Mouse (Mus musculus) stomach, embryonic 15.5 days (tissue): Measurements from ENCODE around the gene Cep41. TPM values are rescaled to one million over a fixed set of nuclear protein-coding genes. Genes with fewer than 3 reads are reported as not detected.
A peak's percentile ranks its signal among the peaks of the same experiment; 100 is the strongest.

ENCODE experiments used
- ATAC-seq: fragments of 200-750 bp; cut with Nextera tagmentation; 2 replicates; pipeline ENCODE4 v1.8.0; 2017; ENCODE audit warnings: low read depth, moderate number of reproducible peaks, moderate TSS enrichment; ENCODE audit not compliant: insufficient read depth, low FRiP score
- H3K27ac ChIP-seq: fragments of 300-500 bp; sonication (generic); 2 replicates; pipeline ENCODE4 v1.5.1; 2015; ENCODE audit warnings: mild to moderate bottlenecking, inconsistent platforms
- H3K27me3 ChIP-seq: fragments of 300-500 bp; sonication (generic); replicated peaks from 2 replicates; pipeline ENCODE4 v1.6.1; 2015; ENCODE audit warnings: inconsistent platforms
- H3K36me3 ChIP-seq: fragments of 300-500 bp; sonication (generic); 2 replicates; pipeline ENCODE4 v1.6.1; 2015; ENCODE audit warnings: inconsistent platforms
- H3K4me1 ChIP-seq: fragments of 300-500 bp; sonication (generic); 2 replicates; pipeline ENCODE4 v1.6.1; 2015; ENCODE audit warnings: inconsistent platforms
- H3K4me2 ChIP-seq: fragments of 300-500 bp; sonication (generic); 2 replicates; pipeline ENCODE4 v1.6.1; 2015; ENCODE audit warnings: mild to moderate bottlenecking, inconsistent platforms
- H3K4me3 ChIP-seq: fragments of 300-500 bp; sonication (generic); replicated peaks from 2 replicates; pipeline ENCODE4 v1.5.1; 2015; ENCODE audit warnings: inconsistent platforms
- H3K9ac ChIP-seq: fragments of 300-500 bp; sonication (generic); 2 replicates; pipeline ENCODE4 v1.6.1; 2015; ENCODE audit warnings: inconsistent platforms
- H3K9me3 ChIP-seq: fragments of 300-500 bp; sonication (generic); 2 replicates; pipeline ENCODE4 v1.6.1; 2016; ENCODE audit warnings: inconsistent platforms
- WGBS: fragments of 180-500 bp; shearing (Covaris S2); methylation state at CpG from one replicate; pipeline ENCODE4 v1.1.7; 2015; 5-methylcytosine and 5-hydroxymethylcytosine counted together
- polyA plus RNA-seq: library from polyadenylated mRNA; unstranded; fragments of >200 nt; fragmentation: Nextera tagmentation; extraction: Ambion mirVana; gene quantifications from 2 replicates; pipeline ENCODE4 v1.2.1, GENCODE M21; 2015

The Cep41 gene
- polyA plus RNA-seq, 1 experiment from 2014 or later, result 10.0 TPM

DNA sequence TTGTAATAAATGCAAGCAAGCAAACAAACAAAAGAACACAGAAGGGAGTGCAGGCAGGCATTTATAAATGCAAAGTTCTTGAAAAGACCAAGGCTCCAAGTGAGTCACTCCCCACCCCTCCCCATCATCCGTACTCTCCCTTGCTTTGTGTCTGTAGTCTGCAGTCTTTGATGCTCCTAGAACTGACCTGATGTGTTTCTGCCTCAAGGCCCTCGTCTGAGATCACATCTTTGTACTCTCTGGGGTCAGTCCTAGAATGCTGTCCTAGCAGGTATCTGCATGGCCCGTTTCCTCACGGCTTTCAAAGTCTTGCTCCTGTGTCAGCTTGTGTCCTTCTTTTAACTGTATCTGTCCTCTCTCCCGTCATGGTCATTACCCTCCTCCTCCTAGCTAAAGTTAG, 73.9 kb downstream of the Cep41 start:
- H3K9me3 ChIP-seq, result no peaks in the 10 kb centered on the region
- H3K9ac ChIP-seq, result no peak overlapping the region
- ATAC-seq, result no peak
- 83% methylated on average over 5 of the region's 5 CpGs for WGBS
- no peak overlapping the region for H3K4me2 ChIP-seq
- no peaks in the 10 kb centered on the region for H3K27me3 ChIP-seq
- no peak overlapping the region for H3K27ac ChIP-seq
- H3K4me3 ChIP-seq, result no peak overlapping the region
- peaks cover 20% of the 10 kb centered on the region for H3K4me1 ChIP-seq
- no peaks in the 10 kb centered on the region for H3K36me3 ChIP-seq

DNA sequence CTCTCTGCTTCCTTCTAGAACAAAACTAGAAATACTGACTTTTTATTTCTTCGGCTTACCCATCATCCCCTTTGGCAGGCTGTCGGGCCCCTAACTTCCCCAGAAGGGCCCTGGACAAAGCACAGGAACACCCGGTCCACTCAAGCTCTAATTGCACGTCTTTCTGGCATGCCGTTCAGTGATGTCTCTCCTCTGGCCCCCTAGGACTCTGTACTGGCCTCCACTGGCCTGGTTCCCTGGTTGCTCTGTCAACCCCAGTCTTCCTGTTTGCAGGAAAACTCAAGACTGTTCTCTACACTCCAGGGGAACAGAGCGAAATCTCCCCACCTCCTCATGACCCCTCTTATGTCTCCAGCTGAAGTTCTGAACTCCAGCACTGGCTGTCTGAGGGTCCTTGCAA, 74.8 kb downstream of the Cep41 start:
- H3K4me2 ChIP-seq, result no peak overlapping the region
- ATAC-seq, result no peak
- WGBS, result 51% methylated on average over 6 of the region's 6 CpGs
- peaks cover 20% of the 10 kb centered on the region for H3K4me1 ChIP-seq
- no peaks in the 10 kb centered on the region for H3K27me3 ChIP-seq
- H3K36me3 ChIP-seq, result no peaks in the 10 kb centered on the region
- H3K4me3 ChIP-seq, result no peak overlapping the region
- H3K27ac ChIP-seq, result no peak overlapping the region
- no peaks in the 10 kb centered on the region for H3K9me3 ChIP-seq
- no peak overlapping the region for H3K9ac ChIP-seq

DNA sequence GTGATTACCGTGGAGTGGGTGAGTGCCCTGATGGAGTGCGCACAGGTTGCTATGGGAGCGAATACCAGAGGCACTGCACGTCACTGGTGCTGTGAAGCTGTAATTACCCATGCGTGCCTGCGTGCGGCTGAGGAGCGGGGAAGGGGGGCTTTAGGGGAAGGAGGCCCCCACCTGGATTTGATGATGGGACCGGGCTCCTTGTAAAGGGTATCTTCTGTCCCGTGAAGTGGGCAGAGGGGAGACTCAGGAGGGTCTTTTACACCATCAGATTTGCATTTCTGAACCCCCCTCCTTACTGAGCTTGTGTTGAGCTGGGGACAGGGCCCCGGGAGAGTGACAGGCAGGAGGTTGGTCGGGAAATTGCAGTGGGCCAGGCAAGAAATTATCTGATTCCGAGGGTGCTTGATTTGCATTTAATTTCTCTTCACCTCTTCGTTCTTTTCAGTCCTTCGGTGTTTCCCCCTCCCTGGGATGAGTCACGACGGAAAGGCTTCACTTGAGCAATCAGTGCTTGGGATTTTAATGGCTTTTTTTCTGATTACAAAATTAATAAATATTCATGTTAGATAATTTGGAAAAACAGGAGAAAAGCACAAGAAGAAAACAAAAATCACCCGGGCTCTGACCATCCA, 75.5 kb downstream of the Cep41 start:
- Histone ChIP-seq H3K9me3 (no peaks in the 10 kb centered on the region), H3K9ac (no peak overlapping the region), H3K4me2 (peak overlapping the region; percentile 32), H3K4me3 (0 out of 2 replicates have a peak overlapping the region, but pooled peaks have one; percentile 0), H3K27me3 (no peaks in the 10 kb centered on the region), H3K27ac (no peak overlapping the region), H3K36me3 (no peaks in the 10 kb centered on the region), H3K4me1 (peaks cover 20% of the 10 kb centered on the region)
- peak; percentile 31; the same call in 1 of the 2 replicates for ATAC-seq
- WGBS, result 25% methylated on average over 18 of the region's 18 CpGs

DNA sequence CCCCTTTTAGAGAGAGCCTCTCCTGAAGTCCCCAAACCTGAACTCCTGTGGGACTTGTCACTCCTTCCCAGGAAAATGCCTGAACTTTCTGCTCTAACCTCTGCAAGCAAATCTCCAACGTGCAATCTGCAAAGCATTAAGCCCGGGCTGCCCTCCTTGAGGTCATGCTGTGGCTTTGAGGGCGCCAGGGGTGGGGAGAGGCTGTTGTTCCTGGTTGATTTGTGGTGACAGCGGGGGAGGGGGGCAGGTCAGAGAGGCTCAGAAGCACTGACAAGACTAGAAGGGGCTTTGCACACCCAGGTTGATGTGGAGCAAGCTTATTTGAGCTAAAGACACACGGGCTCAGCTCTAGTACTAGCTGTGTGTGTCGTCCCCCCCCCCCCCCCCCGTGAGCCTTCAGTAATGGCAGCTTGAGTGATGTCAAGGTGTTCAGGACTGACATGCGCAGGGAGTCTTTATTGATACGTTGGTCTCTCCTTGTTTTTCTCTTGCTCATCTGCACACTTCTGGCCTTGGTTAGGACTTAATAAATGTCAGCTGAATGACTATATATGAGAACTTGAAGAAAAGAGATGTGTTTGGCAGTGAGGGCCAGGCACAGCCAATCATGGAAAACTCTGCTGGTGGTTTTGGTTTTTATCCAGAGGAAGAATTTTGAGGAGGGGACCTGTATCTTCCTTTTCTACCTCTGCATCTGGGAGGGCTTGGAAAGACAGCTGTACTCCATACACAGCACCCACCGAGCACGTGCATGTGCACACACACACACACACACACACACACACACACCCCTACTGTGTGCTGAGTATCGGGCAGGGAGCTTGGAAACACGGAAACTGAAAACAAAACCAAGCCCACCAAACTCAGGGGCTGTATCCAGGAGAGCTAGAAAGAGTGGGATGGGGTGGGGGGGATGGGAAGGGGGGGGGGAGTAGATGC, 76.3 kb downstream of the Cep41 start:
- no peak; the same call in 1 of the 2 replicates for ATAC-seq
- H3K4me2 ChIP-seq, result peak overlapping the region; percentile 32
- 0 out of 2 replicates have a peak overlapping the region, but pooled peaks have one; percentile 0 for H3K4me3 ChIP-seq
- H3K36me3 ChIP-seq, result no peaks in the 10 kb centered on the region
- no peaks in the 10 kb centered on the region for H3K9me3 ChIP-seq
- H3K27me3 ChIP-seq, result no peaks in the 10 kb centered on the region
- H3K27ac ChIP-seq, result no peak overlapping the region
- 19% methylated on average over 13 of the region's 13 CpGs for WGBS
- H3K9ac ChIP-seq, result no peak overlapping the region
- peaks cover 20% of the 10 kb centered on the region for H3K4me1 ChIP-seq

DNA sequence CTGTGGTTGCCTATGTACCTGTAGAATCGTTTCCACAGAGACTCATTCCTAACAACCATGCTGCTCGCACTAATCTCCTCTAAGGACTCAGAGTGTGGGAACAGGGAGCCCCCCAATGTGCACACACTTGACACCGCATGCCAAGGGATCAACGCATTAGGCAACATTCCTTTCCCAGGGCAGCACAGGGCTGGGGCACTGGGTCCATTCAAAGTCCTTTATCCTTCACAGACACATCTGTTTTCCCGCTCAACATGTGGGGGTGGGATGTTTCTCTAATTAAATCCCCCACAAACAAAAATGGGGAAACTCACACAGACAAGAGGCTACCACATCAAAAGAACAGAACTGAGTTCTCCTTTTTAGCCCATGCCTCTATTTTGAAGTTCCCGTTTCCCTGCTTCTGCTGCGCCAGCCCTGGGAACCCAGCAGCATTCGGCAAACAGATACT, 77.0 kb downstream of the Cep41 start:
- Histone ChIP-seq H3K4me3 (no peak overlapping the region), H3K4me1 (peaks cover 18% of the 10 kb centered on the region), H3K9ac (no peak overlapping the region), H3K9me3 (no peaks in the 10 kb centered on the region), H3K27ac (no peak overlapping the region), H3K4me2 (no peak overlapping the region), H3K27me3 (no peaks in the 10 kb centered on the region), H3K36me3 (no peaks in the 10 kb centered on the region)
- no peak for ATAC-seq
- WGBS, result 24% methylated on average over 8 of the region's 8 CpGs

DNA sequence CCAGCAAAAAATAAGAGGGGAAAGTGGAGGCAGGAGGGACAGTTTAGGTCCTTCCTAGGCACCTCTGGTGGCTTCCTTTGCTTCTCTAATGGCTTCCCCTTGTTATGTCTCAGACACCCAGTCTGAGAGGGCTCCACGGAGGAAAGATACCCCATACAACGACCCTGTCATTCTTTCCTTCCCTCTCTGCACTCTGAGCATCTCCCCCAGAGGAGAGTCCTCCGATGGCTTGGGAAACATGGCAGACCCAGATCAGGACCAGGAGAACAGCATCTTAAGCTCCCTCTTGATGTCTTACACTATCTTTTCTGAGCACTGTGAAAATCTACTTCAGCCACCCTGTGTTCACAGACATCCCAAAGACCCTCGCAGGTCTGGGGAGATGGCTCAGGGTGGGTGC, 77.8 kb downstream of the Cep41 start:
- Histone ChIP-seq H3K9me3 (no peaks in the 10 kb centered on the region), H3K4me3 (no peak overlapping the region), H3K9ac (no peak overlapping the region), H3K27ac (no peak overlapping the region), H3K4me1 (peaks cover 18% of the 10 kb centered on the region), H3K27me3 (no peaks in the 10 kb centered on the region), H3K4me2 (no peak overlapping the region), H3K36me3 (no peaks in the 10 kb centered on the region)
- no peak for ATAC-seq
- 35% methylated on average over 4 of the region's 4 CpGs for WGBS

DNA sequence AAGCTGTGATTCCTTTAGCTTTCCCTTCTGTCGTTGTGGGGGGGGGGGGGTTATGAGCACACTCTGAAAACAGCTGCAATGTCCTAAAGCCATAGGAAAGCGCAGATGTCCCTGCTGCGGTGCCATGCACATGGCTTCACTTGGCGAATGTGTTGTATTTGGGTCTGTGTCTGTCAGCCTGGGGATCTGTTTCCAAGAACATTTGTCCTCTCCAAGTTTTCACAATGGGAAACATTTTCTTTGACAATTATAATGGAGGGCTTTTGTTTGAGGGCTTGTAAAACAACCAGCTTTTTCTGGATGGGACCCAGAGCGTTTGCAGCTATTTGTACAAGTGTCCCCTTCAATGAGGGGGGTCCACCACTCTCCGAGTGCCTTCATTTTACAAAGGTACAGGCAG, 79.3 kb downstream of the Cep41 start:
- Histone ChIP-seq H3K4me2 (no peak overlapping the region), H3K27ac (no peak overlapping the region), H3K9ac (no peak overlapping the region), H3K4me3 (no peak overlapping the region), H3K4me1 (peaks cover 18% of the 10 kb centered on the region), H3K36me3 (no peaks in the 10 kb centered on the region), H3K27me3 (no peaks in the 10 kb centered on the region), H3K9me3 (no peaks in the 10 kb centered on the region)
- no peak for ATAC-seq
- WGBS, result 81% methylated on average over 6 of the region's 6 CpGs

DNA sequence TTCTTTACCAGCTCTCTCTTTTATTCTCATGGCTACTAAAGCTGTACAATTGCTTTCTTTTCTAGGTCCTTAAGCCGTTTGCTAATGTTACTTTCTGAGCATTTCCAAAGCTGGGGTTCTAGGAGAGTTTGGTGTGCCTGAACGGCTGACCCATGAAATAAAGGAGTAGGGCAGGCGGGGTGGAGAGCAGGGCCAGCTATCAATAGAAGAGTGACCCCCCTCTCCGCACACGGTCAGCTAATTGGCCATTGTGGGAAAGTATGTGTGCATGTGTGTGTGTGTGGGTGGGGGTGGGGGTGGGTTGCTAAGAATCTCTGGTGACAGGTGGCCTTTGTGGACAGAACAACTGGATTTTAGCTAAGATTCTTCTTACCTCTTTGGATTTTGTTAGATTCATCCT, 82.3 kb downstream of the Cep41 start:
- no peaks in the 10 kb centered on the region for H3K9me3 ChIP-seq
- ATAC-seq, result no peak
- no peak overlapping the region for H3K9ac ChIP-seq
- 76% methylated on average over 5 of the region's 5 CpGs for WGBS
- no peak overlapping the region for H3K4me2 ChIP-seq
- H3K27ac ChIP-seq, result no peak overlapping the region
- no peaks in the 10 kb centered on the region for H3K36me3 ChIP-seq
- peaks cover 2% of the 10 kb centered on the region; the same call in 1 of the 2 replicates for H3K4me1 ChIP-seq
- no peaks in the 10 kb centered on the region for H3K27me3 ChIP-seq
- no peak overlapping the region for H3K4me3 ChIP-seq

DNA sequence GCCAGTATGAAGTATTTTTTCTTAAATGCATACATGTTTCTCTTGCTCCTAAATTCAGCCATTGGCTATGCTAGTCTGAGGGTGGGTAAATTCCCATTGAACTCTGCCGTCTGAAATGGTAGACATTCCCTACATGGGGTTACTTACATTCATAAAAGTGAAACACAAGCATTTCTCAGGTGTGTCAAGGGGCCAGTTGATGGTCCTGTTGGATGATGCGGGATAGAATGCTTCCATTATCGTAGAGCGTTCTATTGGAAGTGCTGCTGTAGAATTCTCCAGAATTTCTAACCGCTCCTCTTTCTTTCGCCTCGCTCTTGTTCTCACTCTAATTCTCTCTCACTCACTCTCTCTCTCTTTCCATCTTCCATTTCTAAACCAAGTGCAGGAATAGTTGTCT, 82.8 kb downstream of the Cep41 start, which contains the start of gene Cpa5:
Gene Cpa5 (plus strand): TSS at position 301 of the 400 bp plus-strand sequence.
- WGBS, result 93% methylated on average over 7 of the region's 7 CpGs
- no peak within 1 kb of the TSS for H3K4me2 ChIP-seq
- H3K36me3 ChIP-seq, result no peaks in the 10 kb centered on the region
- no peak for ATAC-seq
- no peaks in the 10 kb centered on the region for H3K4me1 ChIP-seq
- H3K4me3 ChIP-seq, result no peak within 1 kb of the TSS
- no peak within 1 kb of the TSS for H3K27ac ChIP-seq
- no peaks in the 10 kb centered on the region for H3K9me3 ChIP-seq
- no peaks in the 10 kb centered on the region for H3K27me3 ChIP-seq
- H3K9ac ChIP-seq, result no peak within 1 kb of the TSS

DNA sequence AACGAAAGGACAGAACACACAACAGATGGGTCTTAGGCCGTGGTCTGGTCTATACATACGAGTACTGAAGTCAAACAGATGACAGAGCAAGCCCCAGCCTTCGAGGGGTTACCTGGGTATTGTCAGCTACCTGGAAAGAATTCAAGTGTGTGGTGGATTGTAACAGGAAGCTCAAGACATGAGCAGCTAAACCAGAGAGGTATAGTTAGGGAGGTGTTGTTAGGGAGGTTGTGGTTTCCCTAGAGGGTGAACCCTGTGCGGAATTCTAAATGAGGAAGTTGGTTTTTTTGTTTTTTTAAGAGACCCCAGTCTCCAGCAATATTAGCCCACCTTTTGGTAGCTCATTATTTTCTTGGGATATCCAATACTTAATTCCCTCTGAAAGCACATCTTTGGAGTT, 87.9 kb downstream of the Cep41 start:
- Histone ChIP-seq H3K36me3 (no peaks in the 10 kb centered on the region), H3K4me3 (no peak overlapping the region), H3K9me3 (no peaks in the 10 kb centered on the region), H3K27ac (no peak overlapping the region), H3K9ac (no peak overlapping the region), H3K4me2 (no peak overlapping the region), H3K27me3 (no peaks in the 10 kb centered on the region), H3K4me1 (no peaks in the 10 kb centered on the region)
- ATAC-seq, result no peak
- 61% methylated on average over 5 of the region's 5 CpGs for whole genome bisulfite sequencing

DNA sequence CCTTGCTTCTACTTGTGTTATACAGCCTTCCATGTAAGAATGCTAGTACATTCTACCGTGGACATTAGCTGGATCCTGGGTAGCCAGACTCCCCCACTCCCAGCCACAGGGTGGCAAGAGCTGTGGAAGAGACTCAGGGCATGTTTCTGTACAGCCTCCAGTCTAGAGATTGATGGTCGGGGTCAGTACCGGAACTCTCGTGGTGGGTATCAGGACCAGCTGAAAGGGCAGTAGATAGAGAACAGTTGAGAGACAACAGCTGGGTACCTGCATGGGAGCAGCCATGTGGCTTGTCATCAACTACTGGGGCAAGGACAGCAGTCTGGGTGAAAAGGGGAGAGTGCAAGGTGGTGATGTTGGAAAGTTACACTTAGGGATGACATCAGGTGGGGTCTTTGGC, 88.4 kb downstream of the Cep41 start:
- no peak overlapping the region for H3K27ac ChIP-seq
- no peak overlapping the region for H3K4me2 ChIP-seq
- ATAC-seq, result no peak
- no peak overlapping the region for H3K9ac ChIP-seq
- WGBS, result 82% methylated on average over 4 of the region's 4 CpGs
- H3K27me3 ChIP-seq, result no peaks in the 10 kb centered on the region
- H3K9me3 ChIP-seq, result no peaks in the 10 kb centered on the region
- H3K36me3 ChIP-seq, result no peaks in the 10 kb centered on the region
- no peaks in the 10 kb centered on the region for H3K4me1 ChIP-seq
- H3K4me3 ChIP-seq, result no peak overlapping the region

DNA sequence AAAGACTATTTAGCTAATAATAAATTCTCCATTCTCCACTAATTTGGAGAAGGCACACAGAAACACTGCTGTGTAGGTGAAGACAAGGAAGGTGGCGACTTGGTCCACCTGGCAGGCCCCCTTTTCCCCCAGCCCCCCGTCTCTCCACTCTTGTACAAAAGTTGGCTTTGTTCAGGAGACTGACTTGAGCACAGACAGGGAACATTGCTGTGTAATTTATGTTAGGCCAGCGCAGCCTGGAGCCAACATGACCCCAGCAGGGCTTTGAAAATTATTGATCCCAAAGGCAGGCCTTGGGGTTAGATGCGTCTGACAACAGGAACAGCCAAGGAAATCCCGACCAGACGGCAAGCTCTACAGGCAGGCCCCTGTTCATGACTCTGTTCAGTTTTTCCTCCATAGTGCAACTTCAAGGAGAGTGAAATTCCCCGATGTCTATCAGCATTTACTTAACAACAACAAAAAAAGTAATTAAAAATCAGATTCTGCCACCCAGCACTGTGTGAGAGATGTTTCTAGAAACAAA, 89.1 kb downstream of the Cep41 start:
- Histone ChIP-seq H3K4me2 (no peak overlapping the region), H3K9me3 (no peaks in the 10 kb centered on the region), H3K27ac (no peak overlapping the region), H3K9ac (no peak overlapping the region), H3K4me1 (no peaks in the 10 kb centered on the region), H3K4me3 (no peak overlapping the region), H3K36me3 (no peaks in the 10 kb centered on the region), H3K27me3 (no peaks in the 10 kb centered on the region)
- 59% methylated on average over 7 of the region's 7 CpGs for WGBS
- ATAC-seq, result no peak
